Mouse (Mus musculus) Patski (cell line): ENCODE data around the gene Dlk2. TPM values are rescaled to one million over a fixed set of nuclear protein-coding genes. Genes with fewer than 3 reads are reported as not detected.
A peak's percentile ranks its signal among the peaks of the same experiment; 100 is the strongest.

ENCODE experiments used
- ATAC-seq: fragments of 100-300 bp; one replicate; pipeline ENCODE4 v1.8.0; 2021
- CTCF ChIA-PET: fragments of 350-600 bp; sonication (Branson Sonifier 250); formaldehyde crosslinking; loops from one replicate; lab custom pipeline; 2022; ENCODE audit warnings: inconsistent platforms; lab: Charles Lee
- POLR2A ChIA-PET: fragments of 350-600 bp; sonication (Branson Sonifier 250); formaldehyde crosslinking; loops from one replicate; lab custom pipeline; 2022; ENCODE audit warnings: antibody characterized with exemption, inconsistent platforms; lab: Charles Lee
- DNase-seq: peaks from one replicate; pipeline ENCODE4 v3.0.0-alpha.2; 2011; ENCODE audit warnings: low read depth, low spot score
- H3K27me3 ChIP-seq: fragments of 371-371 bp; one replicate; pipeline ENCODE4 v1.5.1; 2021
- CTCF ChIP-seq: fragments of 100-300 bp; IDR thresholded peaks from one replicate; pipeline ENCODE4 v1.5.1; 2021
- in situ Hi-C: fragments of 300-500 bp; cut with MboI; formaldehyde crosslinking; loops from 3 replicates; pipeline ENCODE4 v1.11.1; 2018; ENCODE audit warnings: low pct_unique_long_range_greater_than_20kb, mixed read lengths
- polyA plus RNA-seq: library from polyadenylated mRNA; unstranded; gene quantifications from one replicate; pipeline ENCODE4 v1.2.3, GENCODE M21; 2021

The Dlk2 gene
- polyA plus RNA-seq, 1 experiment from 2014 or later, result 1.4 TPM

GRCm38 (mm10) chr17:46269771-46270534 is 27.3 kb upstream of the Dlk2 start:
- POLR2A ChIA-PET, result interaction anchor here (0.6 to 1.0 kb wide), 4 partner anchors 12 to 63 kb away, joined by 3 to 4 read pairs (median 3); no protein-coding TSS in a partner anchor
- CTCF ChIA-PET, result interaction anchor here (0.8 to 1.8 kb wide), 4 partner anchors 10 to 32 kb away, joined by 3 to 6 read pairs (median 4); partner anchors contain the start of gene Dlk2
- no peak for DNase-seq
- H3K27me3 ChIP-seq, result no peaks in the 10 kb centered on the region
- no peak for ATAC-seq
- in situ Hi-C loops, result loop anchor here (5.0 kb wide), 1 partner anchor 122 kb away; no protein-coding TSS in a partner anchor
- no peak for TF ChIP-seq CTCF

GRCm38 (mm10) chr17:46272058-46272457 is 25.2 kb upstream of the Dlk2 start:
- CTCF ChIA-PET, result interaction anchor here (0.8 kb wide), 1 partner anchor 14 kb away, joined by 3 read pairs; no protein-coding TSS in a partner anchor
- POLR2A ChIA-PET, result no interaction called here
- H3K27me3 ChIP-seq, result no peaks in the 10 kb centered on the region
- no peak for TF ChIP-seq CTCF
- DNase-seq (no peak), ATAC-seq (no peak)
- in situ Hi-C loops, result no loop called here

DNA sequence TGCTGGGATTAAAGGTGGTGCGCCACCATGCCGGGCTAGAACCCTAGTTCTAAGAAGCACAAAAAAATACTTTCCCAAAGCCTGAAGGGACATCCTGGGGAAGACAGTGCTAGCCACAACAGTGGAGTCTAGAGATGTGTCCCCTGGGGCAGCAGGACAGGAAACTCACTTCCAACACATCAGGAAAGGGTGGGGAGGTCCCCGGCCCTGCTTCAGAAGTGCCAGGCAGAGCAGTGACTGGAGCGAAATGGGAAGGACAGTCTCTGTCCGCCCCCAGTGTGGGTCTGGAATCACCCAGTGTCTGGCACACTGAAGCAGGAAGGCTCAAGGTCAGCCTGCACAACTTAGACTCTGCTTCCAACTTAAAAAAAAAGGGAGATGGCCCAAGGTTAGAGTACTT is 24.5 kb upstream of the Dlk2 start:
- ChIA-PET CTCF (interaction anchor here (1.0 kb wide), 1 partner anchor 11 kb away, joined by 3 read pairs; no protein-coding TSS in a partner anchor), POLR2A (interaction anchor here (1.2 kb wide), 1 partner anchor 9 kb away, joined by 4 read pairs; no protein-coding TSS in a partner anchor)
- DNase-seq, result no peak
- in situ Hi-C loops, result no loop called here
- no peak for ATAC-seq
- no peak for TF ChIP-seq CTCF
- H3K27me3 ChIP-seq, result no peaks in the 10 kb centered on the region

- CTCF ChIA-PET, result interaction anchor here (0.9 to 2.4 kb wide), 2 partner anchors 21 to 25 kb away, joined by 3 to 5 read pairs; partner anchors contain the start of gene Lrrc73
- DNase-seq, result peak; percentile 94
- peak; percentile 76 for ATAC-seq
- no peaks in the 10 kb centered on the region for H3K27me3 ChIP-seq
- POLR2A ChIA-PET, result interaction anchor here (1.2 kb wide), 2 partner anchors 8 to 11 kb away, joined by 3 to 4 read pairs; no protein-coding TSS in a partner anchor
- TF ChIP-seq CTCF, result no peak
- in situ Hi-C loops, result no loop called here
These were observed 23.4 kb upstream of the Dlk2 start for GRCm38 (mm10) chr17:46273803-46274236.

DNA sequence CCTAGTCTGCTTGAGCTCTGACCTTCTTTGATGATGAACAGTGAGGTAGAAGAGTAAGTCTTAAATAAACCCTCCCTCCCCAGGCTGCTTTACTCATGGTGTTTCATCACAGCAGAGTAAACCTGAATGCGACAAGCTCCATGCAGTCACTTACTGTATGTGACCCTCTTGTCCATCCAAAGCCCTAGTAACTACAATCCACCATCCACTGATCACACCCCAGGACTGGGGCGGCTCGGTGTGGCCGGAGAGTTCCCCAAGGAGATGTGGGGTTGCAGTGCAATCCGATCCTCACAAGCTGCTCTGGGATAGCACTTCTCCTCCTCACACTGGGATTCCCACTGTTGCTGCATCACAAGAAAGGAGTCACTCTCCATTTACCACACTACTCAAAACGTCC is 22.8 kb upstream of the Dlk2 start:
- TF ChIP-seq CTCF, result no peak
- no peaks in the 10 kb centered on the region for H3K27me3 ChIP-seq
- ChIA-PET CTCF (interaction anchor here (0.9 to 2.4 kb wide), 2 partner anchors 22 to 25 kb away, joined by 3 to 5 read pairs; partner anchors contain the start of gene Lrrc73), POLR2A (interaction anchor here (1.2 kb wide), 1 partner anchor 11 kb away, joined by 3 read pairs; no protein-coding TSS in a partner anchor)
- ATAC-seq (no peak), DNase-seq (no peak)
- in situ Hi-C loops, result no loop called here

GRCm38 (mm10) chr17:46275034-46275433 is 22.2 kb upstream of the Dlk2 start:
- ChIA-PET CTCF (interaction anchor here (2.4 kb wide), 1 partner anchor 23 kb away, joined by 5 read pairs; the partner anchor contains the start of gene Lrrc73), POLR2A (no interaction called here)
- in situ Hi-C loops, result no loop called here
- no peaks in the 10 kb centered on the region for H3K27me3 ChIP-seq
- DNase-seq (no peak), ATAC-seq (no peak)
- TF ChIP-seq CTCF, result no peak

GRCm38 (mm10) chr17:46275506-46275905 is 21.7 kb upstream of the Dlk2 start:
- H3K27me3 ChIP-seq, result no peaks in the 10 kb centered on the region
- ChIA-PET POLR2A (no interaction called here), CTCF (interaction anchor here (1.5 to 2.4 kb wide), 2 partner anchors 23 to 25 kb away, joined by 3 to 5 read pairs; partner anchors contain the start of gene Lrrc73)
- ATAC-seq (no peak), DNase-seq (no peak)
- TF ChIP-seq CTCF, result no peak
- in situ Hi-C loops, result no loop called here

DNA sequence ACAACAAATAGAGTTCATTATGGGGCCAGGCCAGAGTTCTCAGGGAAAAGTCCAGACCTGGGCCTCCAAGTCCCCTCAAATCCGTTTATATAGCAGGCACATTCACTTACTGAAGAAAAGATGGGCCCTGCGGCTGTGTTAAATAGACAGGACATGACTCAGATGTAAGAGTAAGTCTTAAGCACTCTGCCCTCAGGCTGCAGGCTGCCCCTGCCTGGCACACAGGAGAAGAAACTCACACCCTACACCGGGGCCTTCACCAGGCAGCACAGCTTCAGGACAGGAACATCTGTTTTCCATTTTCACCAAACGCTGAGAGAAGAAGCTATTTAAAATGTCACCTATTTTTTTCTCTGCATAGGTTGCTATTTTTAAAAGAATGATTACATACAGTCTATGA is 19.6 kb upstream of the Dlk2 start:
- DNase-seq (no peak), ATAC-seq (peak; percentile 27)
- POLR2A ChIA-PET, result interaction anchor here (1.3 kb wide), 1 partner anchor 34 kb away, joined by 13 read pairs; no protein-coding TSS in a partner anchor
- TF ChIP-seq CTCF, result no peak
- no peaks in the 10 kb centered on the region for H3K27me3 ChIP-seq
- in situ Hi-C loops, result no loop called here
- CTCF ChIA-PET, result interaction anchor here (0.7 to 1.0 kb wide), 2 partner anchors 12 to 50 kb away, joined by 3 read pairs; partner anchors contain the start of gene Abcc10

DNA sequence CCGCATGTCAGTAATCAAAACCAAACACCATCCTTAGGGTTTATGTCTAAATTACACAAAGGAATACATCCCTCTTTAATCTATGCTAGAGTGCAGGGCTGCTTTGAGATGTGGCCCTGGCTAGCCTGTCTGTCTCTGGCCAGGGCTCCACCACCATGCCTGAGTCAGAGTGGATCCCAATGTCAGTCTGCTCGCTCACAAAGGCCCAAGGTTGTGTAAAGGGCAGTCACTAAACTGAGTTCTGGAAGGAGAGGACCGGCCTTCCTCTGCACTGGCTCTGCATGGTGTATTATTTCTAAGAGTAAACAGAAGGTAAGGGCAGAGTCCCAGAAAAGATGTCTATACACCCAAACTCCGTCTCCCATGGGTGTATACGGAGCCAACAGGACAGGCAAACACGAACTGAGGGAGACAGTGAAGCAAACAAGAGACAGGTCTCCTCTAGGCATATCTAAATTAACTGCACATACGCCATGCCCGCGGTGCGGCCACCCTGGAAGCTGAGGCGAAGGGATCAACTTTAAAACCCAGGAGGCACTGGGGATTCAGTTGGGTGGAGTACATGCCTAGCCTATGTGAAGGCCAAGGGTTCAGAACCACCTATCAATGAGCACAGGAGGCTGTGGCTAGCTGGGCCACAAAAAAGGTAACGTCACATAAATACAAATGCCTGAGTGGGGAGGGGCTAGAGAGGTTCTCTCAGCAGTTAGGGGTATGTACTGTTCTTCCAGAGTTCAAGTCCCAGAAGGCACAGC is 19.0 kb upstream of the Dlk2 start:
- ATAC-seq, result no peak
- no peaks in the 10 kb centered on the region for H3K27me3 ChIP-seq
- ChIA-PET CTCF (no interaction called here), POLR2A (no interaction called here)
- in situ Hi-C loops, result no loop called here
- no peak for TF ChIP-seq CTCF
- no peak for DNase-seq
